Mouse (Mus musculus): ENCODE results near the gene Rbp7.

DNA sequence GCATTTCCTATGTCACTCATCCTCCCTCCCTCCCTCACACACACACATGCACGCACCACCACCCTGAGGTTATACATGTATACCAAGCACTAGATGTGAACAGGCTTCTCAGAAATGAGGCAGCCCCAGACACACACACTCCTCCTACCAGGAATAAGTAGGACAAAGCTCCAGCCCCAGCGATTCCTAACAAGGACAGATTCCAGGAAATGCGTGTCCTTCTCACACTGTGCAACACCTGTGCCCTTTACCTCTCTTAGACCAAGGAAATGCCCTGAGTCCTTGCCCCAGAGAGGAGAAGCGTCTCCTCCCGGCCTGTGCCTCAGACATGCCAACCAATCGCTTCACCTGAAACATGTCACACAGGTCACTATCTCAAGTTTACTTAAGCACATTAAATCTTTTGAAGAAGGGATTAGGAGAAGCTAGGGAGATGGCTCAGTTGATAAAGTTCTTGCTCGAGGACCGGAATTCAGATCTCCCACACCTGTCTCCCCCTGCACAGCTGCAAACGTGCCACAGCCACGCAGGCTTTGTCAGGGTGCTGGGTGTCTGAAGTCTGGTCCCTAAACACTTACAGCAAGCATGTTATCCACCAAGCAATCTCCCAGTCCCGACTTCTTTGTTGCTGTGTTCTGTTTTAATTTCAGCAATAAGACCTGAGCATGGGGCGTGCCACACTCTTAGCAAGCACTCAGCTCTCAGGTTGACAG lies 53.7 kb downstream of the Rbp7 start:
- no peak for TF ChIP-seq CTCF (IDR thresholded peaks at IDR 0.05; ENCODE audit: low read depth)
- no peak for TF ChIP-seq EP300 (IDR thresholded peaks at IDR 0.05; ENCODE audit: low read depth)

Measured in heart, postnatal 0 days (tissue).